Mouse (Mus musculus) CH12.LX (cell line): ENCODE measurements around the gene Gm9195.

Source experiments
- CHD2 ChIP-seq: IDR thresholded peaks from 2 replicates; pipeline ENCODE4 v1.6.1; 2011; ENCODE audit warnings: low read length, improper control_type of control experiment
- CTCF ChIP-seq, 2 experiments: IDR thresholded peaks in 1 of 2; conservative IDR thresholded peaks in 1 of 2; 2 replicates each; pipeline ENCODE4 v1.5.1; 2011 to 2012; ENCODE audit warnings: low read depth in 2 of 2, low read length in 2 of 2, improper control_type of control experiment in 1 of 2, inconsistent platforms in 1 of 2, mild to moderate bottlenecking in 1 of 2, moderate library complexity in 1 of 2
- EP300 ChIP-seq: IDR thresholded peaks from 2 replicates; pipeline ENCODE4 v1.6.1; 2011; ENCODE audit warnings: low read length, improper control_type of control experiment
- ETS1 ChIP-seq: conservative IDR thresholded peaks from 2 replicates; pipeline ENCODE4 v1.6.1; 2012; ENCODE audit warnings: low read depth, mild to moderate bottlenecking, inconsistent platforms, low read length, improper control_type of control experiment, moderate library complexity
- MAFK ChIP-seq: IDR thresholded peaks from 2 replicates; pipeline ENCODE4 v1.6.1; 2011; ENCODE audit warnings: low read length, improper control_type of control experiment; ENCODE audit not compliant: insufficient replicate concordance
- MAZ ChIP-seq: IDR thresholded peaks from 2 replicates; pipeline ENCODE4 v1.6.1; 2012; ENCODE audit warnings: low read depth, mild to moderate bottlenecking, inconsistent platforms, low read length, improper control_type of control experiment, moderate library complexity
- MEF2A ChIP-seq: IDR thresholded peaks from 2 replicates; pipeline ENCODE4 v1.6.1; 2014; ENCODE audit warnings: low read depth, mild to moderate bottlenecking, inconsistent platforms, low read length, improper control_type of control experiment, borderline replicate concordance
- RAD21 ChIP-seq: IDR thresholded peaks from 2 replicates; pipeline ENCODE4 v1.6.1; 2011; ENCODE audit warnings: low read depth, mild to moderate bottlenecking, low read length, improper control_type of control experiment, moderate library complexity
- SIN3A ChIP-seq: IDR thresholded peaks from 2 replicates; pipeline ENCODE4 v1.6.1; 2012; ENCODE audit warnings: low read length, improper control_type of control experiment, inconsistent platforms
- ZC3H11A ChIP-seq: IDR thresholded peaks from 2 replicates; pipeline ENCODE4 v1.6.1; 2012; ENCODE audit warnings: low read depth, mild to moderate bottlenecking, inconsistent platforms, low read length, improper control_type of control experiment
- ZKSCAN1 ChIP-seq: IDR thresholded peaks from 2 replicates; pipeline ENCODE4 v1.6.1; 2012; ENCODE audit warnings: low read depth, inconsistent platforms, low read length, improper control_type of control experiment, borderline replicate concordance

GRCm38 (mm10) chr14:72458930-72459329 is 32.7 kb downstream of the Gm9195 start:
- TF ChIP-seq ZC3H11A, result no peak
- peak; percentile 50; the same call in 1 of the 2 replicates for TF ChIP-seq MEF2A
- no peak for TF ChIP-seq MAFK
- TF ChIP-seq MAZ, result no peak
- TF ChIP-seq ETS1, result peak; percentile 54; the same call in 1 of the 2 replicates
- TF ChIP-seq EP300, result peak; percentile 58
- TF ChIP-seq RAD21, result no peak
- no peak for TF ChIP-seq CHD2
- TF ChIP-seq ZKSCAN1, result no peak
- TF ChIP-seq SIN3A, result no peak
- TF ChIP-seq CTCF (conservative IDR thresholded peaks at IDR 0.05 in 1 of 2, IDR thresholded peaks at IDR 0.05 in 1 of 2; ENCODE audit: low read depth in 2 of 2, low read length in 2 of 2), result no peak
